Mouse (Mus musculus): ENCODE data around the gene Ahnak. TPM values are rescaled to one million over a fixed set of nuclear protein-coding genes. Genes with fewer than 3 reads are reported as not detected.
"Not testable (repeated sequence)": the region's sequence is repeated elsewhere in the genome, so short reads cannot be mapped to it uniquely, and the experiment has no call there.

The Ahnak gene
- total RNA-seq, 2 experiments from 2014 or later = 14.7 to 15.7 TPM

DNA sequence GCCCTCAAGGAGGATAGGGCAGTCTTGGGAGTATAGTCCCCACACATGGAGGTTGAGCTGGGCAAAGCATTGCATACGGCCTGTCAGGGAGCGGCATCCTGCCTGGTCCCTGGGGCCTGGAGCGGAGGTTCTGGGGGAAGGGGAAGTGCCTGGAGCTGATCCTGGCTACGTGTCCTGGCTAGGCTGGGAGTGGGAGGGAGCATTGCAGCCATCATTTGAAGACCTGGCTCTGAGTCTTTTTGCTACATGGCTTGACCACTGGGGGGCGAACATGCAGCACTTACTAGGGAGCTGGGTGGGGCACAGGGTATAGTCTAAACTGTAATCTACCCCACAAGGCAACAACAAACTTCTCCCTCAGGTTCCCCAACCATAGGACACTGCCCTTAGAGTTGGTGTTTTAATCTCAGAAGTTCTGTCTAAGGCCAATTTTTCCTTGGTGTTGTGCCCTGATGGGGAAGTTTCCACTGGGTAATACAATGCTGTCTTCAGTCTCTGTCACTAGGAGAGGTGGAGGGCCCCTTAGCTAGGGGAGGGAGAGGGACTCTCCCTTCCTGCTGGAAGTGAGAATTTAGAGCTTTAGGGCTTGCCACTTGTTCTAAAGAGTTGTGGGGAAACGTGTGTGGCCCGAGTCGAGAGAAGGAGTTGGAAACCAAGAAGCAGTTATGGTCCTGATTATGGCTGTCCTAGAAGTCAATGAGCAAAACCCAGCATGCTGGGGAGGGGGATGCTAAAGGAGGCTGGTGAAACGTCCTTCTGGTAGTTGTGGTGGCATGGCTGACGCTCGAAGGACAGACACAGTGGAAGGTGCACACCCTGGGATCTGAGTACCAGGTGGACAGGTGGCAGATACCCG is 3.9 kb downstream of the Ahnak start:
- peak; percentile 66 to 88 for DNase-seq (ENCODE audit: extremely low spot score in 1 of 2, low spot score in 1 of 2)

DNA sequence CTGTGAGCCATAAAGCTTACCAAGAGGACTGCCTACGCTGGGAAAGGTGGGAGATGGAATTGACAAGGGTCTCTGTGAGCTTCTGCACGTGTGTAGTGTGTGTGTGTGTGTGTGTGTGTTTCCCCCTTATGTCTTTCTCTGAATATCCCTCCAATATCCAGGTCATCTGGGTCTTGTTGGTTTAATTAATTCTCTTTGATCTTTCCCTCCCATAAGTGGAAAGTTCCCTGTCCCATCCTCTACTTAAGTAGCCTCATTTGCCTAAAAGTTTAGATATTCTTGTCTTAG is 4.5 kb downstream of the Ahnak start:
- no peak for DNase-seq (ENCODE audit: extremely low spot score in 1 of 2, low spot score in 1 of 2)

DNA sequence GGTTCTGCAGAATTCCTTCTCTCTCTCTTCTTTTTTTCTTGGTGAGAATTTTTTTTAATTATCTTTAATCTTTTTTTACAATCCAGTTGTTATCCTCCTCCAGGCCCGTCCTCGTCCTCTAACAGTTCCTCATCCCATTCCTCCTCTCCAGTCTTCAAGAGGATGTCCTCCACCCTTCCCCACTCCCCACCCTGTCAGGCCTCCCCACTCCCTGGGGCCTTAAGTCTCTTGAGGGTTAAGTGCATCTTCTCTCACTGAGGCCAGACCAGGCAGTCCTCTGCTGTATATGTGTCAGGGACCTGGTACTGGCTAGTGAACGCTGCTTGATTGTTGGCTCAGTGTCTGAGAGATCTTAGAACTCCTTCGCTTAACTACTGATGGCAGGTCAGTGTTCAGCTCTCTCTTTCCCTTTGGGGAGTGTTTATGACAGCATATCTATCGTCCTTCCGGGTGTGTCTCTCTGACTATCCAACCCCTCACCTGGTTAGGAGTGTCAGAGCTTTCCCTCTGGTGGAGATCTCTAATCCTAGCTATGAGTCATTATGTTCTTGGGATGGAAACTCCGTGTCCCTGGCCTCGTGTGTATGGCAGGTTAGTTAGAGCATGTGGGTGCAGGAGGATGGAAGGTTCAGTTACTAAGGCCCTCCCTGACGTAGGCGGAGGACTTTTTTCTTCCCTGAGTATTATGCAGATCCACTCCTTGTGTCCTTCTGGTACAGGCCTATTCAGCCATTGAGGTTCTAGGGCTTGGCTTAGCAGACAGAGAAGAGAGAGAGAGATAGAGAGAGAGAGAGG is 5.9 kb downstream of the Ahnak start:
- DNase-seq (ENCODE audit: extremely low spot score in 1 of 2, low spot score in 1 of 2) = no peak

DNA sequence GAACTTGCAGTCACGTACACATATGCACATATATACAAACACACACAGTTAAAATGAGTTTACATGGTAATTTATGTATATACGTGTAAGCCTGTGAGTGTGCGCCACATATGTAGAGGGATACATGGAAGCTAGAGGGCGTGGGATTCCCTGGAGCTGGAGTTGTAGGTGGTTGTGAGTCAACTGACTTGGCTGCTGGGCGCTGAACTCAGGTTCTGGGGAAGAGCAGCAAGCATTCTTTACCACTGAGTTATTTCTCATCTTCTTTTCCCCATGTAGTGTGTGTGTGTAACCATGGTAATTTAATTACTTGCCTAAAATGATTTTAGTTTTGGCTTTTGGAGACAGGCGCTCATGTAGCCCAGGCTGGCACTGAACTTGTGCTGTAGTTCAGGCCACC is 7.5 kb downstream of the Ahnak start:
- no peak for DNase-seq (ENCODE audit: extremely low spot score in 1 of 2, low spot score in 1 of 2)

DNA sequence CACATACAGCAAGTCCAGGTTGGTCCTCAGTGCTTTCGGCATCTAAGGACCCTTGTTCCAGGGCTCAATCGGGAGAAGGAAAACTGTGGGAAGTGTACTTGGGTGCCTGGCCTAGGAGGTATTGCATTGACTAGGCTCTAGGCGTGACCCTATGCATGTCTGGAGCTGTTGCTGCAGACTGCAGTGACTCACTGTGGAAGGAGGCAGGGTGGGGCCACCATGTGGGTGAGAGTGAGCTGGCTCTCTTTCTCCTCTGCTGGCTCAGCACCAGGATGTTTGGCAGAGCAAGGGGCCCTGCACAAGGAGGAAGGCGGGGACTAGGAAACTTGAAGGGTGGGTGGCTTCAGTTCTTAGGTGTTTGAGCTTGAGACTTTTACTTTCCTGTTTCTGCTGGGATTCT is 8.5 kb downstream of the Ahnak start:
- DNase-seq (ENCODE audit: extremely low spot score in 1 of 2, low spot score in 1 of 2) = peak in 1 of 2 experiments; percentile 42

DNA sequence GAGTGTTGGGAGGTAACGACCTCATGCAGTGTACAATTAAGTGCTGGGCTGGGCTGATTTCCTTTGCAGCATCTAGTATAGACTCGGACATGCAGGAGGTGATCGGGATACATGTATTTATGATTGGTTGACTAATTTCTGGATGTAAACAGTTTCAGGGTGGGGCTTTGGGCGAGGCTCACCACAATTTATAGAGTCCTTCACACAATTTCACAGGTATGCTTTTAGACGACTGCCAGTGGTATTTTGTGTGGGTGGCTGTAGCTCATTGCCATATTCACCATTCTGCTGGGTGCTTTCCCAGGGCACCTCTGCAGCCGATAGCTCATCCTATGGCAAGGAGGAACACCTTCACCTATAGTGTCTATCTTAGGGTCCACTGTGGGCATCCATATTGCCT is 9.5 kb downstream of the Ahnak start:
- no peak for DNase-seq (ENCODE audit: extremely low spot score in 1 of 2, low spot score in 1 of 2)

DNA sequence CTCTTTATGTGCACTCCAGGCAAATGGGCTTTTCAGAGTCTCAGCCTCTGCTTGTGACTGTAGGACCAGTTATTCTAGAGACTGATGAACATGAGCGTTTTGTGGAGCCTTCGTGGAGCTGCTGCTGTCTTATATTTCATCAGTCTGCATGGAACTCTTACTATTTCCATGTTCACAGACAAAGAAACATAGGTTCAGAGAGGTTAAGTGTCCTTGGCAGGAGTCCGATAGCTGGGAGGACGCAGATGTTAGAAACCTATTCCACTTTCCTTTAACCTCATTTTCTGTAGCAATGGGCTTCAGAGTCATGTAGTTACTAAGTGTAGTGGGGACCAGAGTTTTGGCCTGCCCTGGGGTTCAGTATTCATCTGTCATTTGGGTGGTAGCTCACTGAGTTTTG is 10.1 kb downstream of the Ahnak start:
- no peak for DNase-seq (ENCODE audit: extremely low spot score in 1 of 2, low spot score in 1 of 2)

DNA sequence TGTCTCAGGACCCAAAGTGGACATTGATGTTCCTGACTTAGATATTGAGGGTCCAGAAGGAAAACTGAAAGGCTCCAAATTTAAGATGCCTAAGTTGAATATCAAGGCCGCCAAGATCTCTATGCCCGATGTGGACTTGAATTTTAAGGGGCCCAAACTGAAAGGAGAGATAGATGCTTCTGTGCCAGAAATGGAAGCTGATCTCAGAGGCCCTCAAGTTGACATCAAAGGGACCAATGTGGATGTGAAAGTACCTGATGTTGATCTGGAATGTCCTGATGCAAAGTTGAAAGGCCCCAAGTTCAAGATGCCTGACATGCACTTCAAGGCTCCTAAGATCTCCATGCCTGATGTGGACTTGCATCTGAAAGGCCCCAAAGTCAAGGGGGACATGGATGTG is 17.8 kb downstream of the Ahnak start:
- not testable (repeated sequence) for DNase-seq (ENCODE audit: extremely low spot score in 1 of 2, low spot score in 1 of 2)

DNA sequence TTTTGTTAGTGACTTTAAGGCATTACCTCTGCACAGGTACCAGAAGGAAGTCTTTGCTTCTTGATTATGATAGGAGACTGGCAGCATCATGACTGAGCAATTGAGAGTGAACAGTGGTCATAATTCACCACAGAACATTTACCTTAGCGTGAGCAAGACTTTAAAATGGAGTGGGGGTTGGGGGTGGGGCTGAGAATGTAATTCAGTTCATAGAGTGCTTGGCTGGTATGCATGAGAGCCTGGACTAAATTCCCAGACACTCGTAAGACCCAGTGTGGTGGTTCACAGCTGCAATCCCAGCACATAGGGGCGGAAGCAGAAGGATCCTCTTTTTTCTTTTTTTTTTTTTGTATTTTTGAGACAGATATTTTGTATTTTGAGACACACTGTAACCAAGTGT is 30.2 kb downstream of the Ahnak start:
- DNase-seq (ENCODE audit: extremely low spot score in 1 of 2, low spot score in 1 of 2) = no peak

DNA sequence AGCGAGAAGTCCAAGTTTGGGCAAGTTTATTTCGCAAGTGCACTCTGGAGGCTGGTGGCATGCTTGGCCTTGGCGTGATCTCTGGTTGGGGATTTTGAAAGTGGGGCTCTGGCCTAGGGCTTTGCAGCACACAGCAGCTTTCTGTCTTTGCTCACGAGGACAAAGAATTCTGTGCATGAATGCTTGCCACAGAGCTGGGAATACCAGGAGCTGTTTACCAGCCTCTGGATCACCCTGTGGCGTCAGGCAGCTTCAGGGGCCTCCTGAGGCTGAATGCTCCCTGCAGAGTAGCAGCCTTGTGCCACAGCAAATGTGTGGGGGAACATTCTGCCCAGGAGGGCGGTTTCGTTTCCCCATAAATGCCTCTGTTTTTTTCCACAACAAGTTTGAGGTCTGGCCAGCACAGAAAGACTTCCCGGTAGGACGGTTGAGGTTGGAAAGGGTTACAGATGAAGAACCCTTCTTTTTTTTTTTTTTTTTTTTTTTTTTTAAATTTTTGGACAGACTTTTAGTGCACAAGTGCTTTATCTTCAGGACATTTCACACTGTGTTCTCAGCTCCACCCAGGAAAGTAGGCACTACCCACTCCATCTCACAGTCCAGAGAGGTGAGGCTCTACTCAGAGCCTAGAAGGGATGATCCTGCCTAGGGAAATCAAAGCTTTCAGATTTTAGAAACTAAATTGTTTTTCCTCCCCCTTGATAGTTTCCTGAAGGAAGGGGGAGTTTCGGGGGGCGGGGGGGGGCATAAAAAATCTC is 34.1 kb downstream of the Ahnak start:
- DNase-seq (ENCODE audit: extremely low spot score in 1 of 2, low spot score in 1 of 2) = no peak

DNA sequence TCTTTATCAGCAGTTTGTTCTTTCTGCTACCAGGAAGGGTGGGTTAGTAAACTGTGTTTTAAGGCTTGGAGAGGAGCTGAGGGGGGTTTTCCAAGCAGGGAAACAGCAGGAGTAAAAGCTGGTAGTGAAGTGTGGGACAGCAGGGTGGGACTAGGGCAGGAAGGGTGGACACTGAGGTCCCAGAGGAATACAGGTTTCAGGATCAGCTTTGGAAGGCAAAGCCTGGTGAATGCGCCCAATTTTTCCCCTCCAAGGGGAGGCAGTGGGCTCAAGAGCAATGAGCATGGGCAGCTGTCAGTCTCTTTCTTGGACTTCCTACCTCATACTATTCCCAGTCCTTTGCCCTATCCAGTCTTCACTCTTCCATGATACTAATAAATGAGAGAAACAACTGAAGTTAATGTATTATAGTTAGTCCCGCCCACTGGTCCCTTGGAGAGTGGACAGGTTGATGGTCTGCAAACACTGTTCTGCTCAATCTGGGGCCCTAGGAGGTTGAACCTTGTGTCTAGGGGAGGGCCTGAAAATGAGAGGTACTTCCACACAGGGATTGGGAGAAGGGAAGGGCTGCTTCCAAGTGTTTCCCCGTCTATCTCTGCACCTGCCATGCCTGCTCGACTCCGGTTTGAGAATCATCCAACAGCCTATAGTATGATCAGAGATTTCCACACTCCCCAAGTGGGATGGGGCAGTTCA is 36.6 kb downstream of the Ahnak start:
- DNase-seq (ENCODE audit: extremely low spot score in 1 of 2, low spot score in 1 of 2) = no peak

DNA sequence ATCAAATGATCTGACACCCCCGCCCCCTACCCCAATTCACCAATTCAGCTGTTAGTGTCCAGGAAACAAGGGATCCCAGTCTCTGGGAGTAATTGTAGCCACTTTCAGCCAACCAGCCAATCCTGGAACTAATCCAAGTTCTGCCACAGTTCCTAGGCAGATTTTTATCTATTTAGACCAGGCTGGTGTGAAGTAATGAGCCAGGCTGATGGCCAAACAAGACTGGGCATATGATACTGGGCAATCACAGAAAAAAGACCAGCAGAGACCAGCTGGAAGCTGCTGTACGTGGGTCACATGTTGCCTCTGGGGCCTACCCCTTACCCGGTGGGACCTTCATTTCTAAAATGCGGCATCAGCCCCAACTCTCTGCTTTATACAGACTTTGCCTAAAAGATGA is 37.5 kb downstream of the Ahnak start:
- DNase-seq (ENCODE audit: extremely low spot score in 1 of 2, low spot score in 1 of 2) = no peak

DNA sequence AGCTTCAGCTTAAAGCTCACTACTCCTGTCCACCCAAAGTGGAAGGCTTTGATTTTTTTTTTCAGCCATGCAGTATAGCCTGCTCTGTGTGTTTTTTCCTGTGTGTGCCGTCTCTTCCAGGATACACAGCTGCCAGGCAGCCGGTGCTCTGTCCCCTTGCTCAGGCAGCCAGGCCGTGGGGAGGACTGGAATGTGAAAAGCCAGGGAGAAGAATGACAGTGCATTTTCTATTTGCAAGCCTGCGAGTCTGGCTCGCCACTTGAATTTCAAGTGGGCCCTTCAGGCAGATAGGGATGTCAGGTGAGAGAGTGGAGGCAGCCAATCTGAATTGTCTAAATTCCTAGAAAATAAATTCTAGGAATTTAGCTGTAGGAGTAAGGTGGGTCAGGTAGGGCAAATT is 38.7 kb downstream of the Ahnak start:
- no peak for DNase-seq (ENCODE audit: extremely low spot score in 1 of 2, low spot score in 1 of 2)

DNA sequence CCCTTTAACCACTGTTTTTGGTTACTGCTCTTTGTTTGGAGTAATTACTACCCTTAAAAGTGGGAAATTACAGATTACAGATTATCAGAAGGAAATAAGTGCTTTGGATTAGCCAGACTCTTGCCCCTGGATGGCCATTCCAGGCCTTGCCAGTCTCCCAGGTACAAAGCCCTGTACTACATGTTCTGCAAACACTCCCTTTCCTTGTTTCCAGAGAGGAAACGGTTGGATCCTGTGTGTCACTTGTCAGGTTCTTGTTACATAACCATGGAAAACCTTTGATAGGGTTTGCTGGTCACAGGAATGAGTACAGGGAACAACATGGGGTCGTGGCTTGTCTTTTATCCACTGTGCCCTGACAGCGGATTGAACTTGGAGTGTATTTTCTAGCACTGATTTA is 39.3 kb downstream of the Ahnak start:
- DNase-seq (ENCODE audit: extremely low spot score in 1 of 2, low spot score in 1 of 2) = no peak

DNA sequence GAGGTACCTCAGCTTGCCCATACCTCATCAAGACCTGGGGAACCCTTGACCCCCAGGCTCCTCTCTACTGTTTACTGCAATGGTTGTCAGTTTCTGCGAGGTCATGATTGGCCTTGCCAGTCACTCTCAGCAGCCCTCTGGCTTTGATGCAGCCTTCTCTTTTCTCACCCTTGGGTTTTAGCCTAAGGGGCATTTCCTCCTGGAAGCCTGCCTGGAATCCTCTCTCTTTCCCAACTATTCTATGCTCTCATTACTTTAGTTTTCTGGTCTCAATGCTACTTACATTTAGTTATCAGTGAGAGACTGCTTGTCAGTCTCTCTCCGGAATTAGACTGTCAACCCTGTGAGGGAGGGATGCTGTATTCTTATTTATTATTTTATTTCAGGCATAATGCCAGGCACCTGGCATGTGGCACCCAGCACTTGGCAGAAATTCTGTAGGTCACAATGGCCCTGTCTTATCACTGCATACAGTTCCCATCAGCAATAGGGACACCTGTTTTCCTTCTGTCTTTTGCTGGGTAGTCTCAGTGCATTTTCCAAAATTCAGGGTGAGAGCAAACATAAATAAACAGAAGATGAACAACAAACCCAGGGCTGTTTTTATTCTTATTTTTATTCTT is 40.7 kb downstream of the Ahnak start:
- DNase-seq (ENCODE audit: extremely low spot score in 1 of 2, low spot score in 1 of 2) = no peak

DNA sequence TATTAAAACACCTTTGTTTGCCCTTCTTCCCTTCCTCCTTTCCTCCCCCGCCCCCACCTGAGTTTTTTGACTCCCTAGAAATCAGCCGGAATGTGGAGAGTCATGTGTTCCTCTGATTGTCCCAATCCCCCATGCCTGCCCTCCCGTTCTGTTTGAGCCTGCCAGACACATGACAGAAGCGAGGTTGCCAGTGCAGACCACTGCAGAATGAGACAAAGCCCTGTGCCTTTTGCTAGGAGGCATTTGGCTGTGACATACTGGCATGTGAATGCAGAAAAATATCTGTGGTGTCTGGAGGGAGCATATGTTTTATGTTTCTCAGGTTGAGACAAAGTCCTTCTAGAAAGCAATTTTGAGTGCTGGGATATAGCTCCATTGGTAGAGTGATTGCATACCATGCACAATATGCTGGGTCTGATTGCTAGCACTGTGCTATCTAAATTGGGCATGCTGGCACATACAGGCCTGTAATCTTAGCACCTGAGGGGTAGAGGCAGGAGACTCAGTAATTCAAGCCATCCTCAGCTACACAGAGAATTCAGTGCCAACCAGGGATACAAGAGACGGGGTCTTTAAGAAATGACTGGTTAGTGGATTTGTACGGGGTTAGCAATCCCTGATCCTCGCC is 43.5 kb downstream of the Ahnak start:
- no peak for DNase-seq (ENCODE audit: extremely low spot score in 1 of 2, low spot score in 1 of 2)

DNA sequence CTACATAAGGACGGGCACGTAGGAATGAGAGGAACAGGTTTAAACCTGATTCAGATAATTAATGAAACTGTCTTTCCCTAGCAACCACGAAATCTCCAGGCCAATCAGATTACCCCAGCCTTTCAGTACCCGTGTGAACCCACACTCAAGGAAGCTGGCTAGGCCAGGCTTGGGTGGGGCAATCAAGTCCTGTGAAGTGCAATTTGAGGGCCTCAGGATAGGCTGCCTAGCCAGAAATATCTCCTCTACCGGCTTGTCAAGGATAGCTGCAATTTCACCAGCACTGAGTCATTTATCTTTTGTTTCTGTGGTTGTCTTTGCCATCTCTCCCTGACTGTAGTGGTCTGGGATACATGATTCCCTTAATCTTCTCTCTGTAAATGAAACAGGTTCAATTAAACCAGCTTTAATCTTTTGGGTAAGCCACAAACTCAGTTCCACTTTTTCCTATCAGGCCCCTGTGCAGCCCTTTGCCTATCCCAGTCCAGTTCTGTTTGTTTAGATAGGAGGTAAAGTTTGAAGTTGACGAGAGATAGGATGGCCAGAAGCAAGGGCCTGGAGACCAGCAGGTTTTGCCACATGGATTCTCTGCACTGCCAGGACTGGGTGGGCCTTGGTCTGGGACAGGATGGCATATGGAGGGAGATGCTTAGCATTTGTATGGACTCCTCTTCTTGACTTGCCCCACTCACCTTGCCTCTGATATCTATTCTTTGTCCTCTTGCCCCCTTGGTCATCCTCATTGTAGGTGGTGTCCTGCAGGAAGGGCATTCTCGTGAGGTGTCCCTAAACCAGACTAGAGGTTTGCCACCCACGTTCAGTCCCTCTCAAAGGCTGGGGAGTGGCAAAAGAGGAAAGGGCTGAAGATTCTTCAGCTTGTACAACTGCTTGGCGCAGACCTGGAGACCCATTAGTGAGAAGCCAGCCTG is 44.6 kb downstream of the Ahnak start:
- no peak for DNase-seq (ENCODE audit: extremely low spot score in 1 of 2, low spot score in 1 of 2)

DNA sequence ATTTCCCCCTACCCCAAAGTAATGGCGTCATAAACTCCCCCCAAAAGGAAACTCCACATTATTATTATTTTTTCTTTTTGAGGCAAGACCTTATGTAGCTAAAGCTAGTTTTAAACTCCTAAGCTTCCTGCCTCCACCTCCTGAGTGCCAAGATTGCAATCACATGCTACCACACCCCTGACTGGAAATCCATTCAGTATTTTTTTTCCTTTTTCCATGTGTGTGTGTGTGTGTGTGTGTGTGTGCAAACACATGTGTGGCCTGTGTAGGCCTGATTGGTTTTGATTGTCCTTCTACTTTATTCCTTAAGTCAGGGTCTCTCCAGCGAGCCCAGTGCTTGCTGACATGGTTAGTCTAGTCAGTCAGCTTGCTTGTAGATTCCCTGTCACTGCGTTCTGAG is 45.4 kb downstream of the Ahnak start:
- DNase-seq (ENCODE audit: extremely low spot score in 1 of 2, low spot score in 1 of 2) = no peak

DNA sequence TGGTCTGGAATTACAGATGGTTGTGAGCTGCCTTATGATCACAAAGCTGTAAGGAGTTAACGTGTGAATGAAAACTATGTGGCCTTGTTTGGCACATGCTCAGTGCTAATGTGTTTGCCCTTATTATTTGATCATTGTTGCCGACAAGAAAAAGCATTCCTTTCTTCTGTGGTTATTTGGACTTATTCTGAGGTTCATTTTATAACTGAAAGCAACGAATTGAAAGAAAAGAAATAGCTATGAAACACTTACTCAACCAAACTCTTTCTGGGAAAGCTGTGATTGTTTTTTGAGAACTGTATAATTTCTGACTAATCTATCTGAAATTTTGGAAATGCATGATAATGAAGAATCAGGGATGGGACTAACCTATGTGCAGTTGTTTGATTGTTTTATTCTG is 46.0 kb downstream of the Ahnak start:
- DNase-seq (ENCODE audit: extremely low spot score in 1 of 2, low spot score in 1 of 2) = no peak
